20 mouse cellular contexts compared by ENCODE assay signal in genomic region chr10:45542726-45543125, GRCm38 (mm10). TPM values are rescaled to one million over a fixed set of nuclear protein-coding genes. Genes with fewer than 3 reads are reported as not detected.
A peak's percentile ranks its signal among the peaks of the same experiment; 100 is the strongest.
DNase-seq lines count a peak whose midpoint lies in the region; ATAC-seq and TF ChIP-seq lines count a peak whose summit lies in the region.
"Had no signal": no experiment of that assay in that cellular context is flagged by ENCODE, and none has a peak within 500 bp of the region (broad histone marks: within the 10 kb centered on the region; RNA-seq: fewer than 3 reads in every experiment).

No protein-coding gene starts in this region.

- no peak for TF ChIP-seq POLR2A in brain, embryonic 14.5 days (IDR thresholded peaks at IDR 0.05; ENCODE audit: borderline replicate concordance, extremely low read depth, insufficient read depth, insufficient read length, poor library complexity, severe bottlenecking)

- ATAC-seq in erythroblast, adult 5-6 weeks (replicated peaks; ENCODE audit: low FRiP score, poor library complexity, severe bottlenecking) = no peak
- no peak for ATAC-seq in CD4-positive, CD25-positive, alpha-beta regulatory T cell, adult 4 months
- ATAC-seq: activated CD4-positive, CD25-positive, alpha-beta regulatory T cell, adult 4 months; forebrain, embryonic 13.5 days; forebrain, embryonic 15.5 days; forebrain, postnatal 0 days; Patski had no signal

- TF ChIP-seq CTCF in brain, embryonic 14.5 days (IDR thresholded peaks at IDR 0.05; ENCODE audit: borderline replicate concordance, extremely low read depth, insufficient read depth, insufficient read length) = no peak

- DNase-seq in Muller cell, postnatal 12 days (ENCODE audit: inconsistent ontology term) = peak; percentile 79
- DNase-seq in brain, embryonic 14.5 days (ENCODE audit: low read depth) = peak; percentile 0
- peak; percentile 65 for DNase-seq in retina, postnatal 1 day
- DNase-seq: adrenal gland, adult 8-10 months; adrenal gland, postnatal 14 days; adrenal gland, postnatal 36 days; B cell, adult 2 months; cerebellum, adult 11-12 months; cerebellum, adult 2 months; cerebellum, adult 9-10 months; cerebellum, postnatal 10 days; cerebellum, postnatal 25 days; forebrain, postnatal 0 days had no signal

RNA-seq across cellular contexts. Expression of gene Hace1, which starts 34.9 kb away (rescaled TPM):
- 26.5 and 28.6 TPM in 2 replicates for polyA plus RNA-seq in brain, embryonic 14.5 days (2012; rRNA removed)
- 109 and 149 TPM in 2 replicates for total RNA-seq in erythroblast, adult 5-6 weeks (2015; ENCODE audit: low replicate concordance)
- 146 and 158 TPM in 2 replicates for total RNA-seq in erythroblast, adult 5-6 weeks (2017; ENCODE audit: low replicate concordance)
- 1 to 10 TPM; 5.4 to 6.2 TPM for polyA plus RNA-seq in CD4-positive, CD25-positive, alpha-beta regulatory T cell, adult 4 months (2017; shearing (Covaris generic))

RNA-seq across cellular contexts. Expression of gene Lin28b, which starts 56.5 kb away (rescaled TPM):
- 13.4 and 15.1 TPM in 2 replicates for polyA plus RNA-seq in brain, embryonic 14.5 days (2012; rRNA removed)
- not detected in 2 replicates for total RNA-seq in erythroblast, adult 5-6 weeks (2015; ENCODE audit: low replicate concordance)
- not detected in 2 replicates for total RNA-seq in erythroblast, adult 5-6 weeks (2017; ENCODE audit: low replicate concordance)
- polyA plus RNA-seq in CD4-positive, CD25-positive, alpha-beta regulatory T cell, adult 4 months (2017; shearing (Covaris generic)) = not detected
- total RNA-seq: adrenal gland, postnatal 14 days; MEL had no signal
- polyA plus RNA-seq: Patski had no signal

Comparison
In these comparisons a context has a peak if more than half of its experiments do, and no peak if none do; other contexts are left out.
1. DNase-seq: peak in every context shown above with its lines; median percentile 79 in Muller cell, postnatal 12 days; 65 in retina, postnatal 1 day; 0 in brain, embryonic 14.5 days.
2. RNA of gene Lin28b, which starts 56.5 kb away (polyA plus RNA-seq): 13.4 to 15.1 TPM in brain, embryonic 14.5 days; not detected in CD4-positive, CD25-positive, alpha-beta regulatory T cell, adult 4 months; every median in the first group is over 10 times any median in the second.